Mouse (Mus musculus): ENCODE results near the gene Cmpk2. TPM values are rescaled to one million over a fixed set of nuclear protein-coding genes. Genes with fewer than 3 reads are reported as not detected.
A peak's percentile ranks its signal among the peaks of the same experiment; 100 is the strongest.

The Cmpk2 gene
- polyA plus RNA-seq, 1 experiment, result 8.3 TPM

DNA sequence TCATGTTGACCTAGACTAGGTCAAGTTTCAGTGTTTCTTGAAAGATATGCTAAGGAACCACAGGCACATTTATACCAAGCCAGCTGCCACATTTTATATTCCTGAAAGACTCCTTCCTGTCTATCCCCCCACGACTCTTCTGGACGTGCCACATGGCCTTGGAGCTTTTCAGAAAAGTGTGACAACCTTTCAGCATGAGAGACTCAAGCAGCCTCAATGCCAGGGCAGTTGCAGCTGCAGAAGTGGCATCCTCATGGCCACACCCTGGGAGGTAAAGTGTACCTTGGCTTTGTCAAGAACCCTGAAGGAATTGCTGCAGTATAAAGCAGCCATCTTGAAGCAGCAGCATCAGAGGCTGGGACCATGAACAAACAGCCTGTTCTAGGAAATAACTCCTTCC lies 24.5 kb upstream of the Cmpk2 start:
- Histone ChIP-seq H3K4me1 (ENCODE audit: control insufficient read depth, insufficient read depth, insufficient read length) (no peaks in the 10 kb centered on the region), H3K27ac (ENCODE audit: insufficient read depth, low read length) (no peak overlapping the region), H3K36me3 (ENCODE audit: control insufficient read depth, insufficient read depth, low read length) (no peaks in the 10 kb centered on the region), H3K27me3 (ENCODE audit: control insufficient read depth, insufficient read depth, low read length) (no peaks in the 10 kb centered on the region), H3K4me3 (ENCODE audit: extremely low read depth, insufficient read depth, insufficient read length) (no peak overlapping the region)
- WGBS, result 84% methylated on average over 2 of the region's 2 CpGs
- no peak for TF ChIP-seq CTCF (IDR thresholded peaks at IDR 0.05; ENCODE audit: extremely low read depth, insufficient read depth, insufficient read length, insufficient replicate concordance)
- no peak for TF ChIP-seq POLR2A (IDR thresholded peaks at IDR 0.05; ENCODE audit: low read depth, low read length)
- no peak for DNase-seq (ENCODE audit: low read depth in 1 of 2, low spot score in 2 of 2)

DNA sequence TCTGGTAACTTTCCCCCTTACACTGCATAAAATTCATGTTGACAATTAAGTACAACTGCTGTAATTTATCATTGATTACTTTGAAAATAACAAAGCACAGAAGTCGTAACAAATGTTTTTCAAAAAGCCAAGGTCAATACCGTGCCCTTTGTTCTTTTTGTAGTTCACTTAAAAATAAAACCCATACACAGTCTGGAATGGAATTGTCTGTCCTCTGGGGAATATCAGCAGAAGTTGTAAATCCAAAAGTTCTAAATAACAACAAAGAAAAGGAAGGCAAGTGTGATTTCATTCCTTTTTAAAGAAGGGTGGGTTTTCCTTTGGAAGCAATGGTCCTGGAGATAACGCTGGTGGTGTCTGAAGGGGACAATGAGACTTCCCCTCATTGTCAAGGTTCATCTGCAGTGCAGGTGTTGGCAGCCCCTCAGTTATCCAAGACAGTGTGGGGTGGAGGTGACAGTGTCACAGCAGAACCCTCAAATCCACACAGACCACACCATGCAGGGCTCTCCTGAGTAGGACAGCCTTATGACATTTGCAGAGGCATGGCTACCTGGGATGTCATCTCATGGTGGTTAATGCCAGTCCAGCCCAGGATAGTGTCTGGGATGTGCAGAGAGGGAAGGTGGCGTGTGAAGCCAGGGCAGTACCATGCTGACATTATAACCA lies 22.5 kb upstream of the Cmpk2 start:
- no peak for DNase-seq (ENCODE audit: low read depth in 1 of 2, low spot score in 2 of 2)
- TF ChIP-seq POLR2A (IDR thresholded peaks at IDR 0.05; ENCODE audit: low read depth, low read length) (no peak), CTCF (IDR thresholded peaks at IDR 0.05; ENCODE audit: extremely low read depth, insufficient read depth, insufficient read length, insufficient replicate concordance) (no peak)
- no peaks in the 10 kb centered on the region for H3K36me3 ChIP-seq (ENCODE audit: control insufficient read depth, insufficient read depth, low read length)
- 87% methylated on average over 4 of the region's 4 CpGs for WGBS
- no peak overlapping the region for H3K27ac ChIP-seq (ENCODE audit: insufficient read depth, low read length)
- no peak overlapping the region for H3K4me3 ChIP-seq (ENCODE audit: extremely low read depth, insufficient read depth, insufficient read length)
- H3K4me1 ChIP-seq (ENCODE audit: control insufficient read depth, insufficient read depth, insufficient read length), result peaks cover 3% of the 10 kb centered on the region; the same call in 1 of the 2 replicates
- no peaks in the 10 kb centered on the region for H3K27me3 ChIP-seq (ENCODE audit: control insufficient read depth, insufficient read depth, low read length)

- no peaks in the 10 kb centered on the region for H3K36me3 ChIP-seq (ENCODE audit: control insufficient read depth, insufficient read depth, low read length)
- no peak overlapping the region for H3K4me3 ChIP-seq (ENCODE audit: extremely low read depth, insufficient read depth, insufficient read length)
- DNase-seq (ENCODE audit: low read depth in 1 of 2, low spot score in 2 of 2), result no peak
- TF ChIP-seq CTCF (IDR thresholded peaks at IDR 0.05; ENCODE audit: extremely low read depth, insufficient read depth, insufficient read length, insufficient replicate concordance), result no peak
- no peak for TF ChIP-seq POLR2A (IDR thresholded peaks at IDR 0.05; ENCODE audit: low read depth, low read length)
- 90% methylated on average over 2 of the region's 2 CpGs for whole genome bisulfite sequencing
- H3K27ac ChIP-seq (ENCODE audit: insufficient read depth, low read length), result no peak overlapping the region
- peaks cover 3% of the 10 kb centered on the region; the same call in 1 of the 2 replicates for H3K4me1 ChIP-seq (ENCODE audit: control insufficient read depth, insufficient read depth, insufficient read length)
- H3K27me3 ChIP-seq (ENCODE audit: control insufficient read depth, insufficient read depth, low read length), result no peaks in the 10 kb centered on the region
Observed at GRCm38 (mm10) chr12:26449483-26449882, 19.5 kb upstream of the Cmpk2 start.

GRCm38 (mm10) chr12:26451150-26451549 lies 17.9 kb upstream of the Cmpk2 start:
- Histone ChIP-seq H3K27ac (ENCODE audit: insufficient read depth, low read length) (no peak overlapping the region), H3K4me3 (ENCODE audit: extremely low read depth, insufficient read depth, insufficient read length) (no peak overlapping the region), H3K4me1 (ENCODE audit: control insufficient read depth, insufficient read depth, insufficient read length) (peaks cover 9% of the 10 kb centered on the region; the same call in 1 of the 2 replicates), H3K36me3 (ENCODE audit: control insufficient read depth, insufficient read depth, low read length) (no peaks in the 10 kb centered on the region), H3K27me3 (ENCODE audit: control insufficient read depth, insufficient read depth, low read length) (no peaks in the 10 kb centered on the region)
- TF ChIP-seq CTCF (IDR thresholded peaks at IDR 0.05; ENCODE audit: extremely low read depth, insufficient read depth, insufficient read length, insufficient replicate concordance) (no peak), POLR2A (IDR thresholded peaks at IDR 0.05; ENCODE audit: low read depth, low read length) (no peak)
- 9% methylated on average over 1 of the region's 1 CpGs for WGBS
- DNase-seq (ENCODE audit: low read depth in 1 of 2, low spot score in 2 of 2), result no peak

DNA sequence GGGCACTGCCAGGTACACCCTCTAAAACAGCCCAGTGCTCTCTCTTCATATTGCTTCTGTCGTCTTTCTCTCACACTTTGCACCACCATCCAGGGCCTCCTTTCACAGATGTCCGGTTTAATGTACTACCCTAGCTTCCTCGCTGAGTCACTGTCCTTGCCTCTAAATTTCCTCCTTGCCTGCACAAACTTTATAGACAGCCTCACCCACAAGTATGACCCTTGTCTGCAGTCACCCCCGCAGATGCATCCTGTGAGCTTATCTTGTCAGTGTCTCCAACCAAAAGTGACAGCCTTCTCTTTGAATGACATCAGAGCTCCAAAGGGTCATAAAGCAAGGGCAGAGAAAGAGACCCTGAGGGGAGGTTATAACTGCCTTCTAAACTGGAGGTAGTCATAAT lies 16.1 kb upstream of the Cmpk2 start:
- WGBS, result 19% methylated on average over 4 of the region's 4 CpGs
- Histone ChIP-seq H3K36me3 (ENCODE audit: control insufficient read depth, insufficient read depth, low read length) (no peaks in the 10 kb centered on the region), H3K27ac (ENCODE audit: insufficient read depth, low read length) (no peak overlapping the region), H3K27me3 (ENCODE audit: control insufficient read depth, insufficient read depth, low read length) (no peaks in the 10 kb centered on the region), H3K4me3 (ENCODE audit: extremely low read depth, insufficient read depth, insufficient read length) (no peak overlapping the region), H3K4me1 (ENCODE audit: control insufficient read depth, insufficient read depth, insufficient read length) (peaks cover 14% of the 10 kb centered on the region; the same call in 1 of the 2 replicates)
- no peak for DNase-seq (ENCODE audit: low read depth in 1 of 2, low spot score in 2 of 2)
- no peak for TF ChIP-seq POLR2A (IDR thresholded peaks at IDR 0.05; ENCODE audit: low read depth, low read length)
- TF ChIP-seq CTCF (IDR thresholded peaks at IDR 0.05; ENCODE audit: extremely low read depth, insufficient read depth, insufficient read length, insufficient replicate concordance), result no peak

- WGBS, result 67% methylated on average over 5 of the region's 5 CpGs
- H3K4me3 ChIP-seq (ENCODE audit: extremely low read depth, insufficient read depth, insufficient read length), result no peak overlapping the region
- no peaks in the 10 kb centered on the region for H3K36me3 ChIP-seq (ENCODE audit: control insufficient read depth, insufficient read depth, low read length)
- no peaks in the 10 kb centered on the region for H3K27me3 ChIP-seq (ENCODE audit: control insufficient read depth, insufficient read depth, low read length)
- DNase-seq (ENCODE audit: low read depth in 1 of 2, low spot score in 2 of 2), result no peak
- no peak overlapping the region for H3K27ac ChIP-seq (ENCODE audit: insufficient read depth, low read length)
- H3K4me1 ChIP-seq (ENCODE audit: control insufficient read depth, insufficient read depth, insufficient read length), result peaks cover 17% of the 10 kb centered on the region; the same call in 1 of the 2 replicates
- TF ChIP-seq CTCF (IDR thresholded peaks at IDR 0.05; ENCODE audit: extremely low read depth, insufficient read depth, insufficient read length, insufficient replicate concordance) (no peak), POLR2A (IDR thresholded peaks at IDR 0.05; ENCODE audit: low read depth, low read length) (no peak)
Observed at GRCm38 (mm10) chr12:26454682-26455081, 14.3 kb upstream of the Cmpk2 start.

DNA sequence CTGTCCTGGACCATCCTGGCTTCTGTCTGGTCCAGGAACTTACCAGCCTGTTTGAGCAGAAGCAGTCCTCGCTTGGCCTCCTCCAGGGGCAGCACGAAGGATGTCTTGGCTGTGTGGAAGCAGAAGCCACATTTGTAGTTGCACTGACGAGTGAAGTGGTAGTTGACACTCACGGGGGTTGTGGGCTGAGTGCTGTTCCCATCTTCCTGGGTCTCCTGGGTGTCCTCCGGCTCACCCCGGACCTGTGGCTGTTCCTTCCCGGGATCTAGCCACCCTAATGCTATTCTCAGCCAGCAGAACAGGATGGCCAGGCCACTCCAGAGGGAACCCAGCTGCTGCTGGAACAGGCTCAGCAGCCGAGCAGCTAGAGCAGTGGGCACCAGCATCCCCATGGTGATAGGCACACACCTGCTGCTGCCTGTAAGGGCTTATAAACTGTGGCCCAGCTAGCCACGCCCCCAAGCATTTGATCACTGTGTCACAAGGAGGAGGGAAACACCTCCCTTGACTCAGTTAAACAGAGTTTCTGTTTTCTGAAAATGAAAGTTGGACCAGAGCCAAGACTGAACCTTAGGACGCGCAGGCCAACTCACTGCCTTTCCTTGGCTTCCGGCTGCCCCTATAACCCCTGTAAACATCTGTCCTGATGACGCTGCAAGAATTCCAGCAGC lies 12.8 kb upstream of the Cmpk2 start, which contains the start of gene Rsad2:
Gene Rsad2, minus strand, starts transcription at position 425 of the 671 bp plus-strand sequence.
- Histone ChIP-seq H3K27me3 (ENCODE audit: control insufficient read depth, insufficient read depth, low read length) (no peaks in the 10 kb centered on the region), H3K27ac (ENCODE audit: insufficient read depth, low read length) (peak within 1 kb of the TSS; percentile 35), H3K4me3 (ENCODE audit: extremely low read depth, insufficient read depth, insufficient read length) (peak within 1 kb of the TSS; percentile 29), H3K4me1 (ENCODE audit: control insufficient read depth, insufficient read depth, insufficient read length) (peaks cover 25% of the 10 kb centered on the region; the same call in 1 of the 2 replicates), H3K36me3 (ENCODE audit: control insufficient read depth, insufficient read depth, low read length) (no peaks in the 10 kb centered on the region)
- no peak for TF ChIP-seq CTCF (IDR thresholded peaks at IDR 0.05; ENCODE audit: extremely low read depth, insufficient read depth, insufficient read length, insufficient replicate concordance)
- TF ChIP-seq POLR2A (IDR thresholded peaks at IDR 0.05; ENCODE audit: low read depth, low read length), result no peak
- peak; percentile 76 to 87 for DNase-seq (ENCODE audit: low read depth in 1 of 2, low spot score in 2 of 2)
- WGBS, result 15% methylated on average over 13 of the region's 13 CpGs
